Mouse (Mus musculus) kidney, adult 2 months (tissue): ENCODE data around the gene Ccdc107. TPM values are rescaled to one million over a fixed set of nuclear protein-coding genes. Genes with fewer than 3 reads are reported as not detected.

Experiments used
- DNase-seq: peaks from one replicate; pipeline ENCODE4 v3.0.0; 2021
- H3K27ac ChIP-seq: fragments of 200-500 bp; 2 replicates; pipeline ENCODE4 v1.5.1; 2012; ENCODE audit warnings: low read depth, low read length, control low read depth, inconsistent platforms; ENCODE audit not compliant: insufficient read depth
- H3K27me3 ChIP-seq: fragments of 200-500 bp; replicated peaks from 2 replicates; pipeline ENCODE4 v1.6.1; 2012; ENCODE audit warnings: mild to moderate bottlenecking, moderate library complexity, low read length, inconsistent platforms; ENCODE audit not compliant: control insufficient read depth, insufficient read depth
- H3K36me3 ChIP-seq: fragments of 200-500 bp; 2 replicates; pipeline ENCODE4 v1.6.1; 2012; ENCODE audit warnings: mild to moderate bottlenecking, moderate library complexity, low read length, inconsistent platforms; ENCODE audit not compliant: control insufficient read depth, insufficient read depth
- H3K4me1 ChIP-seq: fragments of 200-500 bp; 2 replicates; pipeline ENCODE4 v1.6.1; 2011; ENCODE audit warnings: low read length; ENCODE audit not compliant: control insufficient read depth, insufficient read depth
- H3K4me3 ChIP-seq: fragments of 200-500 bp; 2 replicates; pipeline ENCODE4 v1.5.1; 2011; ENCODE audit warnings: mild to moderate bottlenecking, low read depth, low read length, control low read depth; ENCODE audit not compliant: insufficient read depth
- CTCF ChIP-seq: fragments of 200-500 bp; conservative IDR thresholded peaks from 2 replicates; pipeline ENCODE4 v1.5.1; 2011; ENCODE audit warnings: low read depth, mild to moderate bottlenecking, control low read depth, low read length, moderate library complexity, mixed read lengths; ENCODE audit not compliant: insufficient read depth, insufficient read length
- POLR2A ChIP-seq: fragments of 200-500 bp; IDR thresholded peaks from one replicate; pipeline ENCODE4 v1.6.1; 2011; ENCODE audit warnings: low read depth, low read length, control low read depth
- WGBS: fragments of 180-500 bp; shearing (Covaris S2); methylation state at CpG from one replicate; pipeline ENCODE4 v1.1.7; 2018; 5-methylcytosine and 5-hydroxymethylcytosine counted together
- polyA plus RNA-seq: library from polyadenylated mRNA; depleted of rRNA; stranded (reverse); fragments of >200 nt; gene quantifications from 2 replicates; pipeline ENCODE4 v1.2.3, GENCODE M21; 2012

The Ccdc107 gene
- polyA plus RNA-seq, 1 experiment: 529 TPM

- H3K36me3 ChIP-seq: no peaks in the 10 kb centered on the region
- no peak overlapping the region for H3K4me3 ChIP-seq
- H3K4me1 ChIP-seq: peaks cover 36% of the 10 kb centered on the region; the same call in 1 of the 2 replicates
- DNase-seq: peak; percentile 81
- TF ChIP-seq POLR2A (peak; percentile 52), CTCF (no peak)
- H3K27me3 ChIP-seq: no peaks in the 10 kb centered on the region
- peak overlapping the region; percentile 91 for H3K27ac ChIP-seq
- WGBS: 64% methylated on average over 8 of the region's 8 CpGs
Measured at GRCm38 (mm10) chr4:43497405-43497804, 4.7 kb downstream of the Ccdc107 start.

DNA sequence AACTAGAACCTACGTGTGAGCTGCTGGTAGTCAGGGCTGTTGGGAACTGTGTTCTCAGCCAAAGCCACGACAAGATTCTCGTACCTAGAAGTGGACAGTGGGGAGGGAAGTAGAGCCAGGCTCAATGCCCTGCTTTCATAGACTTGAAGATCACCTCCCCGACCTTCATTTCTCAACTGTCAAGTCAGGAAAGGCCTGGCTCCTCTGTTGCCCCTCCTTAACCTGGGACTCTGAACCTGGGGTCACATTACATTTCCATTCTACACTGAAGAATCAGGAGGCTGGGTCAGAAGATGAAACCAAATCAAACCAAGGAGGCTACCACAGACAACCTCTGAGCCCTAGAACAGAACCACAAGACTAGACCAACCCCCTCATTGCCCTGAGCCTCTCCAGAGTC lies 5.2 kb downstream of the Ccdc107 start:
- WGBS: 52% methylated on average over 4 of the region's 4 CpGs
- peak overlapping the region; percentile 91 for H3K27ac ChIP-seq

DNA sequence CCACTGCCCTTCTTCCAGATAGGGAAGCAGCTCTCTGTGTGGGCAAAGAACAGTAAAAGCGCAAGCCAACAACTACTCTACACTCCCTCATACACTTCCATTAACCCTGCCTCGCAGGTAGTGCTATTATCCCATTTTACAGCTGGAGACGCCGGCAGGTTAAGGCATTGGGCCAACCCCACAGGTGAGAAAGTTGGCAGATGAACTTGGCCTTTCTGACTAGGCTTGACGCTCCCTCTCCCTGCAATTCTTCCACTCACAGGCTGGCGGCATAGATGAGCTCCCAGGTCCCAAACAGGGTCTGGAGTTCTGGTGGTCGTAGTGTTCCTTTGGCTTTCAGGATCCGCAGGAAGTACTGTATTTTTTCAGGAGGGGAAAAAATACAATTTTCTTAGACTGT lies 6.3 kb downstream of the Ccdc107 start:
- no peak for TF ChIP-seq POLR2A
- TF ChIP-seq CTCF: peak; percentile 39

More for the DNA sequence above, 5.2 kb downstream of the Ccdc107 start:
- TF ChIP-seq POLR2A (no peak), CTCF (no peak)
- H3K36me3 ChIP-seq: no peaks in the 10 kb centered on the region
- no peak overlapping the region for H3K4me3 ChIP-seq
- H3K27me3 ChIP-seq: no peaks in the 10 kb centered on the region
- DNase-seq: peak; percentile 69
- peaks cover 36% of the 10 kb centered on the region; the same call in 1 of the 2 replicates for H3K4me1 ChIP-seq

GRCm38 (mm10) chr4:43499407-43500333 lies 7.0 kb downstream of the Ccdc107 start, which contains the start of gene Arhgef39:
TSS of gene Arhgef39 (minus strand) at chr4:43499695.
- WGBS: 5% methylated on average over 50 of the region's 50 CpGs
- peak within 1 kb of the TSS; percentile 53 for H3K4me3 ChIP-seq
- TF ChIP-seq CTCF (no peak), POLR2A (no peak)
- no peaks in the 10 kb centered on the region for H3K36me3 ChIP-seq
- peaks cover 41% of the 10 kb centered on the region; the same call in 1 of the 2 replicates for H3K4me1 ChIP-seq
- no peaks in the 10 kb centered on the region for H3K27me3 ChIP-seq
- peak; percentile 93 for DNase-seq
- peak within 1 kb of the TSS; percentile 75 for H3K27ac ChIP-seq

More for the DNA sequence above, 6.3 kb downstream of the Ccdc107 start:
- peak; percentile 68 for DNase-seq
- Histone ChIP-seq H3K27ac (peak overlapping the region; percentile 75), H3K36me3 (no peaks in the 10 kb centered on the region), H3K4me1 (peaks cover 41% of the 10 kb centered on the region; the same call in 1 of the 2 replicates), H3K4me3 (peak overlapping the region; percentile 21), H3K27me3 (no peaks in the 10 kb centered on the region)
- WGBS: 18% methylated on average over 8 of the region's 8 CpGs

DNA sequence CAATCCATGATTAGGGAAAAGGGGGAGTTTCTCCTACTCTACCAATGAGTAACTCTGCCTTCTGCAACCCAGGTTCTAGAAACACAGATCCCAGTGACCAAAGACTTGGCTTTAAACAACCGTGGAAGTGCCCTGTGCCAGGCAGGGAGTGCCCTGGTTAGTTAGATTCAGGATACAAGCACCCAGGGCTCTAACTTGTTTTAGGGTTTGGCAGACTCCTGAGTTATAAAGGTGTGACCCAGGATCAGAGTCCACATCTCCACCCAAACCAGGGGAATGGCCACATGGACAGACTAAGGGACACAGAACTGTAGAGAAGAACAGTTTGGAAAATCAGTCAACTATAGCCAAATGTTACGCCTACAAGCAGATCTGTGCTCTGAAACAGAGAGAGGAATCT lies 10.3 kb downstream of the Ccdc107 start:
- WGBS: 54% methylated on average over 2 of the region's 2 CpGs

GRCm38 (mm10) chr4:43503506-43503905 lies 10.8 kb downstream of the Ccdc107 start:
- Histone ChIP-seq H3K27me3 (no peaks in the 10 kb centered on the region), H3K27ac (peak overlapping the region; percentile 74), H3K4me1 (peaks cover 27% of the 10 kb centered on the region; the same call in 1 of the 2 replicates), H3K4me3 (no peak overlapping the region), H3K36me3 (no peaks in the 10 kb centered on the region)
- peak; percentile 78 for DNase-seq
- TF ChIP-seq CTCF (no peak), POLR2A (no peak)
- WGBS: 59% methylated on average over 6 of the region's 6 CpGs

More for the DNA sequence above, 10.3 kb downstream of the Ccdc107 start:
- TF ChIP-seq CTCF: no peak
- TF ChIP-seq POLR2A: no peak
- Histone ChIP-seq H3K4me3 (no peak overlapping the region), H3K36me3 (no peaks in the 10 kb centered on the region), H3K27me3 (no peaks in the 10 kb centered on the region), H3K4me1 (peaks cover 30% of the 10 kb centered on the region; the same call in 1 of the 2 replicates), H3K27ac (peak overlapping the region; percentile 74)
- DNase-seq: peak; percentile 93

- no peaks in the 10 kb centered on the region for H3K36me3 ChIP-seq
- DNase-seq: no peak
- peak overlapping the region; percentile 44; the same call in 1 of the 2 replicates for H3K27ac ChIP-seq
- TF ChIP-seq POLR2A (no peak), CTCF (no peak)
- 75% methylated on average over 4 of the region's 4 CpGs for WGBS
- peaks cover 25% of the 10 kb centered on the region for H3K4me1 ChIP-seq
- no peak overlapping the region for H3K4me3 ChIP-seq
- no peaks in the 10 kb centered on the region for H3K27me3 ChIP-seq
Measured at GRCm38 (mm10) chr4:43504269-43504668, 11.6 kb downstream of the Ccdc107 start.
